Mouse (Mus musculus): ENCODE measurements at regions not wholly inside any gene's neighbourhood (a gene's known extent, or its start where the extent isn't known, plus 50 kb on each side); places are given as distances from the start of the nearest gene placed in this dataset.

GRCm38 (mm10) chr7:73325503-73325902 is 49.8 kb upstream of the Rgma start:
- CTCF ChIA-PET = no interaction called here
